30 mouse cellular contexts compared by ENCODE assay signal in genomic region chr5:129137405-129137804, GRCm38 (mm10). TPM values are rescaled to one million over a fixed set of nuclear protein-coding genes. Genes with fewer than 3 reads are reported as not detected.
DNase-seq lines count a peak whose midpoint lies in the region; ATAC-seq and TF ChIP-seq lines count a peak whose summit lies in the region.
"Had no signal": no experiment of that assay in that cellular context is flagged by ENCODE, and none has a peak within 500 bp of the region (broad histone marks: within the 10 kb centered on the region; RNA-seq: fewer than 3 reads in every experiment).

No protein-coding gene starts in this region.

- H3K27me3 ChIP-seq in hindbrain, embryonic 15.5 days = no peaks in the 10 kb centered on the region
- H3K27me3 ChIP-seq in hindbrain, postnatal 0 days (ENCODE audit: insufficient read depth, low read length) = no peaks in the 10 kb centered on the region
- H3K27me3 ChIP-seq in midbrain, embryonic 16.5 days (ENCODE audit: control insufficient read depth, insufficient read depth, low read depth, low read length) = no peaks in the 10 kb centered on the region
- no peaks in the 10 kb centered on the region for H3K27me3 ChIP-seq in midbrain, embryonic 15.5 days (replicated peaks)
- H3K27me3 ChIP-seq: heart, embryonic 12.5 days; intestine, embryonic 15.5 days; limb, embryonic 15.5 days; liver, embryonic 13.5 days; neural tube, embryonic 12.5 days had no signal

- peaks cover 13% of the 10 kb centered on the region for H3K4me1 ChIP-seq in hindbrain, embryonic 15.5 days (replicated peaks)
- H3K4me1 ChIP-seq in hindbrain, postnatal 0 days (ENCODE audit: insufficient read depth, low read length) = peaks cover 7% of the 10 kb centered on the region; the same call in 1 of the 2 replicates
- no peaks in the 10 kb centered on the region for H3K4me1 ChIP-seq in midbrain, embryonic 16.5 days (ENCODE audit: control insufficient read depth, insufficient read depth, low read length)
- no peaks in the 10 kb centered on the region for H3K4me1 ChIP-seq in midbrain, embryonic 15.5 days
- H3K4me1 ChIP-seq: intestine, embryonic 15.5 days; limb, embryonic 10.5 days; liver, embryonic 13.5 days; neural tube, embryonic 12.5 days had no signal

- intact Hi-C loops in gastrocnemius, postnatal 36 days (cut with DNase I) = no loop called here

- DNase-seq in hindbrain, postnatal 0 days (ENCODE audit: low spot score) = no peak
- peak; percentile 37 to 70 for DNase-seq in frontal cortex, adult 2 months (ENCODE audit: extremely low spot score in 1 of 2, low spot score in 1 of 2)
- peak; percentile 50 for DNase-seq in right cerebral cortex, postnatal 14 days
- no peak for DNase-seq in urinary bladder, postnatal 10 days (ENCODE audit: low spot score)
- DNase-seq in gastrocnemius, postnatal 36 days = no peak
- DNase-seq: adrenal gland, postnatal 25 days; B cell, adult 2 months; cerebellum, adult 2 months; cerebellum, postnatal 25 days; gastrocnemius, postnatal 25 days; heart, adult 18-20 months; heart, postnatal 4 days; kidney, adult 8-10 months; kidney, postnatal 4 days; layer of hippocampus, adult 9-11 months; liver, embryonic 13.5 days; lung, adult 18-20 months; lung, postnatal 10 days had no signal

- H3K9me3 ChIP-seq in hindbrain, embryonic 15.5 days = no peaks in the 10 kb centered on the region
- H3K9me3 ChIP-seq in hindbrain, postnatal 0 days (ENCODE audit: low read length) = no peaks in the 10 kb centered on the region
- H3K9me3 ChIP-seq in midbrain, embryonic 16.5 days (replicated peaks; ENCODE audit: control insufficient read depth, low read length, poor library complexity, severe bottlenecking) = no peaks in the 10 kb centered on the region
- H3K9me3 ChIP-seq in midbrain, embryonic 15.5 days = no peaks in the 10 kb centered on the region
- H3K9me3 ChIP-seq: heart, embryonic 12.5 days; intestine, embryonic 15.5 days; limb, embryonic 10.5 days; limb, embryonic 15.5 days; liver, embryonic 13.5 days; neural tube, embryonic 12.5 days had no signal

- H3K4me3 ChIP-seq in hindbrain, embryonic 15.5 days = no peak overlapping the region
- no peak overlapping the region for H3K4me3 ChIP-seq in hindbrain, postnatal 0 days (ENCODE audit: low read length)
- no peak overlapping the region for H3K4me3 ChIP-seq in midbrain, embryonic 16.5 days (ENCODE audit: low read depth, low read length)
- no peak overlapping the region for H3K4me3 ChIP-seq in midbrain, embryonic 15.5 days
- H3K4me3 ChIP-seq: heart, embryonic 12.5 days; intestine, embryonic 15.5 days; limb, embryonic 10.5 days; limb, embryonic 15.5 days; liver, embryonic 13.5 days; myocyte; neural tube, embryonic 12.5 days had no signal

- no peaks in the 10 kb centered on the region for H3K36me3 ChIP-seq in hindbrain, embryonic 15.5 days
- no peaks in the 10 kb centered on the region for H3K36me3 ChIP-seq in hindbrain, postnatal 0 days (ENCODE audit: insufficient read depth, low read length)
- no peaks in the 10 kb centered on the region for H3K36me3 ChIP-seq in midbrain, embryonic 16.5 days (ENCODE audit: control insufficient read depth, insufficient read depth, low read length)
- no peaks in the 10 kb centered on the region for H3K36me3 ChIP-seq in midbrain, embryonic 15.5 days (replicated peaks)
- H3K36me3 ChIP-seq: heart, embryonic 12.5 days; intestine, embryonic 15.5 days; limb, embryonic 10.5 days; limb, embryonic 15.5 days; liver, embryonic 13.5 days; neural tube, embryonic 12.5 days had no signal

- H3K4me2 ChIP-seq in hindbrain, embryonic 15.5 days = no peak overlapping the region
- no peak overlapping the region for H3K4me2 ChIP-seq in hindbrain, postnatal 0 days (ENCODE audit: low read depth, low read length)
- H3K4me2 ChIP-seq in midbrain, embryonic 16.5 days (ENCODE audit: low read length) = no peak overlapping the region
- no peak overlapping the region for H3K4me2 ChIP-seq in midbrain, embryonic 15.5 days
- H3K4me2 ChIP-seq: heart, embryonic 12.5 days; intestine, embryonic 15.5 days; limb, embryonic 15.5 days; liver, embryonic 13.5 days; neural tube, embryonic 12.5 days had no signal

- no peak for ATAC-seq in hindbrain, embryonic 15.5 days (ENCODE audit: low FRiP score, low read depth)
- no peak for ATAC-seq in hindbrain, postnatal 0 days
- ATAC-seq in midbrain, embryonic 16.5 days = no peak
- no peak for ATAC-seq in midbrain, embryonic 15.5 days (replicated peaks)
- ATAC-seq: forebrain, embryonic 16.5 days; intestine, embryonic 15.5 days had no signal

- no peak overlapping the region for H3K9ac ChIP-seq in hindbrain, embryonic 15.5 days
- H3K9ac ChIP-seq in hindbrain, postnatal 0 days (replicated peaks; ENCODE audit: low read length) = no peak overlapping the region
- no peak overlapping the region for H3K9ac ChIP-seq in midbrain, embryonic 16.5 days (ENCODE audit: low read depth, low read length)
- no peak overlapping the region for H3K9ac ChIP-seq in midbrain, embryonic 15.5 days
- H3K9ac ChIP-seq: heart, embryonic 12.5 days; intestine, embryonic 15.5 days; limb, embryonic 15.5 days; liver, embryonic 13.5 days; neural tube, embryonic 12.5 days had no signal

- 83% methylated on average over 5 of the region's 5 CpGs for WGBS in hindbrain, embryonic 15.5 days
- 85% methylated on average over 5 of the region's 5 CpGs for WGBS in hindbrain, postnatal 0 days
- WGBS in midbrain, embryonic 16.5 days = 83% methylated on average over 5 of the region's 5 CpGs
- WGBS in midbrain, embryonic 15.5 days = 81% methylated on average over 5 of the region's 5 CpGs

- 0 out of 2 replicates have a peak overlapping the region, but pooled peaks have one; percentile 28 for H3K27ac ChIP-seq in hindbrain, embryonic 15.5 days (replicated peaks)
- no peak overlapping the region for H3K27ac ChIP-seq in hindbrain, postnatal 0 days
- H3K27ac ChIP-seq in midbrain, embryonic 16.5 days (ENCODE audit: low read length) = peak overlapping the region; percentile 1; the same call in 1 of the 2 replicates
- H3K27ac ChIP-seq in midbrain, embryonic 15.5 days = no peak overlapping the region
- H3K27ac ChIP-seq: intestine, embryonic 15.5 days; kidney, postnatal 0 days; limb, embryonic 10.5 days; limb, embryonic 15.5 days; liver, embryonic 13.5 days; macrophage; neural tube, embryonic 12.5 days had no signal

- no peak for TF ChIP-seq CTCF in hindbrain, postnatal 0 days (IDR thresholded peaks at IDR 0.05; ENCODE audit: low read depth)

RNA-seq across cellular contexts. Expression of gene Adgrd1, which starts 40.9 kb away (rescaled TPM):
- polyA plus RNA-seq in hindbrain, embryonic 15.5 days (2015; fragmentation: Nextera tagmentation; extraction: Ambion mirVana) = 0.14 and 0.18 TPM in 2 replicates
- total RNA-seq in hindbrain, postnatal 0 days (2014; rRNA removed) = 0.52 and 0.54 TPM in 2 replicates
- polyA plus RNA-seq in hindbrain, postnatal 0 days (2015; fragmentation: Nextera tagmentation; extraction: Ambion mirVana) = 0.21 and 0.23 TPM in 2 replicates
- 0.11 and 0.21 TPM in 2 replicates for polyA plus RNA-seq in midbrain, embryonic 16.5 days (2015; fragmentation: Nextera tagmentation; extraction: Ambion mirVana)
- 0.18 and 0.26 TPM in 2 replicates for polyA plus RNA-seq in midbrain, embryonic 15.5 days (2015; fragmentation: Nextera tagmentation; extraction: Ambion mirVana)
- polyA plus RNA-seq in frontal cortex, adult 2 months (2012; rRNA removed) = 1.9 and 2.2 TPM in 2 replicates
- 1 to 10 TPM; 4.6 to 5.1 TPM for total RNA-seq in gastrocnemius, postnatal 36 days (2021)
- polyA plus RNA-seq: limb, embryonic 10.5 days; macrophage had no signal

Comparison
In these comparisons a context has a peak if more than half of its experiments do, and no peak if none do; other contexts are left out.
1. H3K27ac ChIP-seq: peak in hindbrain, embryonic 15.5 days (single experiment) and midbrain, embryonic 16.5 days (single experiment); none in hindbrain, postnatal 0 days (single experiment) and midbrain, embryonic 15.5 days (single experiment).
2. DNase-seq: peak in frontal cortex, adult 2 months (2 of 2) and right cerebral cortex, postnatal 14 days (single experiment); none in hindbrain, postnatal 0 days (single experiment), urinary bladder, postnatal 10 days (single experiment) and gastrocnemius, postnatal 36 days (0 of 2).